Mouse (Mus musculus) midbrain, embryonic 15.5 days (tissue): ENCODE results near the gene Pi16. TPM values are rescaled to one million over a fixed set of nuclear protein-coding genes. Genes with fewer than 3 reads are reported as not detected.

Source experiments
- ATAC-seq: fragments of 200-750 bp; cut with Nextera tagmentation; replicated peaks from 2 replicates; pipeline ENCODE4 v1.8.0; 2017; ENCODE audit warnings: moderate TSS enrichment
- H3K27ac ChIP-seq: fragments of 300-500 bp; sonication (generic); 2 replicates; pipeline ENCODE4 v1.5.1; 2015; ENCODE audit warnings: mild to moderate bottlenecking, inconsistent platforms
- H3K27me3 ChIP-seq: fragments of 300-500 bp; sonication (generic); replicated peaks from 2 replicates; pipeline ENCODE4 v1.6.1; 2015; ENCODE audit warnings: inconsistent platforms
- H3K36me3 ChIP-seq: fragments of 300-500 bp; sonication (generic); replicated peaks from 2 replicates; pipeline ENCODE4 v1.6.1; 2015; ENCODE audit warnings: inconsistent platforms
- H3K4me1 ChIP-seq: fragments of 300-500 bp; sonication (generic); 2 replicates; pipeline ENCODE4 v1.6.1; 2015; ENCODE audit warnings: inconsistent platforms
- H3K4me2 ChIP-seq: fragments of 300-500 bp; sonication (generic); 2 replicates; pipeline ENCODE4 v1.6.1; 2015; ENCODE audit warnings: inconsistent platforms, mild to moderate bottlenecking, moderate library complexity
- H3K4me3 ChIP-seq: fragments of 300-500 bp; sonication (generic); 2 replicates; pipeline ENCODE4 v1.5.1; 2015; ENCODE audit warnings: mild to moderate bottlenecking, inconsistent platforms
- H3K9ac ChIP-seq: fragments of 300-500 bp; sonication (generic); 2 replicates; pipeline ENCODE4 v1.6.1; 2015; ENCODE audit warnings: mild to moderate bottlenecking, inconsistent platforms
- H3K9me3 ChIP-seq: fragments of 300-500 bp; sonication (generic); 2 replicates; pipeline ENCODE4 v1.6.1; 2016; ENCODE audit warnings: inconsistent platforms
- WGBS: fragments of 180-500 bp; shearing (Covaris S2); methylation state at CpG from one replicate; pipeline ENCODE4 v1.1.7; 2015; ENCODE audit warnings: mixed read lengths; 5-methylcytosine and 5-hydroxymethylcytosine counted together
- polyA plus RNA-seq: library from polyadenylated mRNA; unstranded; fragments of >200 nt; fragmentation: Nextera tagmentation; extraction: Ambion mirVana; gene quantifications from 2 replicates; pipeline ENCODE4 v1.2.1, GENCODE M21; 2015

Pi16 gene
- polyA plus RNA-seq, 1 experiment from 2014 or later, result 3.6 TPM

- Histone ChIP-seq H3K4me2 (no peak overlapping the region), H3K9ac (no peak overlapping the region), H3K4me1 (no peaks in the 10 kb centered on the region), H3K27me3 (no peaks in the 10 kb centered on the region), H3K27ac (no peak overlapping the region), H3K36me3 (peaks cover 9% of the 10 kb centered on the region; the same call in 1 of the 2 replicates), H3K9me3 (no peaks in the 10 kb centered on the region), H3K4me3 (no peak overlapping the region)
- no peak for ATAC-seq
- 56% methylated on average over 7 of the region's 7 CpGs for WGBS
Measured at GRCm38 (mm10) chr17:29305871-29306270, 11.6 kb upstream of the Pi16 start.

DNA sequence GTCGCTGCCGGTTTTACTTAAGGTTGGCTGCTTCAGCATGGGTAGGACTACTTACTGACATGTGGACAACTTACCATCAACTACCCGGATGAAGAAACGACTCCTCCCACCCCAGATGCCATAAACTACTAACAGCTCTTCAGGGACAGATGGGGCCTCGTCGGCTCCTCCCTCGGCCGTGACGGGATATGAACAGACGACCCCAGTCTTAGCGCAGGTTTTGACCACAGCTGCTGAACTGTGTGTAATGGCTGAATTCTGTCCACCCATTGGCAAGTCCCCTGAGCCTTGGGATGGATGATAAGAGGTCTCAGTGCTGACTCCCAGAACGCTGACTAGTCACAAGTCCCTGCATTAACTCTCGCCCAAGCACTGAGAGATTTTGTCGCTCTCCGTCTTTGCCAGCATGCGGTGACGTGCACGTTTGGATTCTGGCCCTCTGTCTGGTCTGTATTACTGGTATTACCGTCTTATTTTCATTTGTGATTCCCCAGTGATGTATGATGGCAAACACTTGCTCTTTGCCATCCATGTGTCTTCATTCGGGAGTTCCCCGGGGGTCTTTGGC, 7.3 kb upstream of the Pi16 start:
- no peak overlapping the region for H3K9ac ChIP-seq
- no peak for ATAC-seq
- H3K27me3 ChIP-seq, result no peaks in the 10 kb centered on the region
- H3K4me2 ChIP-seq, result no peak overlapping the region
- no peaks in the 10 kb centered on the region for H3K9me3 ChIP-seq
- H3K27ac ChIP-seq, result no peak overlapping the region
- 87% methylated on average over 21 of the region's 21 CpGs for WGBS
- H3K4me1 ChIP-seq, result no peaks in the 10 kb centered on the region
- H3K36me3 ChIP-seq, result no peaks in the 10 kb centered on the region
- H3K4me3 ChIP-seq, result no peak overlapping the region

- WGBS, result 89% methylated on average over 8 of the region's 8 CpGs
- Histone ChIP-seq H3K9ac (no peak overlapping the region), H3K4me3 (no peak overlapping the region), H3K9me3 (no peaks in the 10 kb centered on the region), H3K4me2 (no peak overlapping the region), H3K4me1 (no peaks in the 10 kb centered on the region), H3K27me3 (no peaks in the 10 kb centered on the region), H3K27ac (no peak overlapping the region), H3K36me3 (no peaks in the 10 kb centered on the region)
- ATAC-seq, result no peak
Measured at GRCm38 (mm10) chr17:29311602-29312001, 5.9 kb upstream of the Pi16 start.

GRCm38 (mm10) chr17:29312082-29312481, 5.4 kb upstream of the Pi16 start:
- Histone ChIP-seq H3K27ac (no peak overlapping the region), H3K4me3 (no peak overlapping the region), H3K4me1 (no peaks in the 10 kb centered on the region), H3K4me2 (no peak overlapping the region), H3K27me3 (no peaks in the 10 kb centered on the region), H3K9ac (no peak overlapping the region), H3K9me3 (no peaks in the 10 kb centered on the region), H3K36me3 (no peaks in the 10 kb centered on the region)
- 82% methylated on average over 2 of the region's 2 CpGs for WGBS
- no peak for ATAC-seq

GRCm38 (mm10) chr17:29313300-29313699, 4.2 kb upstream of the Pi16 start:
- no peak overlapping the region for H3K4me2 ChIP-seq
- no peaks in the 10 kb centered on the region for H3K9me3 ChIP-seq
- H3K4me3 ChIP-seq, result no peak overlapping the region
- no peak for ATAC-seq
- no peak overlapping the region for H3K27ac ChIP-seq
- H3K4me1 ChIP-seq, result no peaks in the 10 kb centered on the region
- H3K36me3 ChIP-seq, result no peaks in the 10 kb centered on the region
- no peak overlapping the region for H3K9ac ChIP-seq
- H3K27me3 ChIP-seq, result no peaks in the 10 kb centered on the region

- no peak for ATAC-seq
- Histone ChIP-seq H3K9ac (no peak overlapping the region), H3K4me3 (no peak overlapping the region), H3K36me3 (no peaks in the 10 kb centered on the region), H3K27me3 (peaks cover 6% of the 10 kb centered on the region; the same call in 1 of the 2 replicates), H3K4me1 (no peaks in the 10 kb centered on the region; the same call in 1 of the 2 replicates), H3K27ac (no peak overlapping the region), H3K4me2 (no peak overlapping the region), H3K9me3 (no peaks in the 10 kb centered on the region)
- 47% methylated on average over 9 of the region's 9 CpGs for WGBS
Measured at GRCm38 (mm10) chr17:29315672-29316465, 1.6 kb upstream of the Pi16 start.

- WGBS, result 48% methylated on average over 3 of the region's 3 CpGs
Measured at GRCm38 (mm10) chr17:29316891-29317290, 589 bp upstream of the Pi16 start.

DNA sequence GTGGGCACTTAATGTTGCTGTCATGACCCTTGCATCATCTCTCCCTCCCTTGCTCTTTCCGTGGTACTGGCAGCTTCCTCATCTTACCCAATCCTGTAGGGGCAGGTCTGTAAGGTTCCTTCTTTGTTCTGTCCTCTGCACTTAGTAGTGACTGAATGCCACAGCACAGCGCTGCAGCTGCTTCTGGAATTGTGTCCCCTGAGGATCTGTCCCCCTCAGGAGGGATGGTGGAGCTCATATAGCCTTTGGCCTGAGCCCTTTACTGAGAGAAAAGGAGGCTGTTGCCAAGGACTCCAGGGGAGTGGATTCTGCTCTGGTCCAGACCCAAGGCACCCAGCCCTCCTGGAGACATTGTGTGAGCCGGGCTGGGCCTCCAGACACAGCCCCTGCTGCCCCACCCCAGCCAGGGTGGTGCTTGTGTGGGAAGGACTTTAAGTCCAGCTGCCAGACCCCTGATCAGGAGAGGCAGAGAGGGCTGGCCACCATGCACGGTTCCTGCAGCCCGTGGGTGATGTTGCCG, 1.3 kb downstream of the Pi16 start:
- H3K27ac ChIP-seq, result no peak overlapping the region
- no peak overlapping the region for H3K4me2 ChIP-seq
- no peak overlapping the region for H3K4me3 ChIP-seq
- no peaks in the 10 kb centered on the region for H3K9me3 ChIP-seq
- 49% methylated on average over 6 of the region's 6 CpGs for WGBS
- H3K36me3 ChIP-seq, result no peaks in the 10 kb centered on the region
- H3K27me3 ChIP-seq, result peaks cover 21% of the 10 kb centered on the region
- ATAC-seq, result no peak
- no peak overlapping the region for H3K9ac ChIP-seq
- peaks cover 6% of the 10 kb centered on the region; the same call in 1 of the 2 replicates for H3K4me1 ChIP-seq

More at GRCm38 (mm10) chr17:29316891-29317290, 589 bp upstream of the Pi16 start:
- H3K36me3 ChIP-seq, result no peaks in the 10 kb centered on the region
- no peak overlapping the region for H3K4me2 ChIP-seq
- H3K27me3 ChIP-seq, result peaks cover 12% of the 10 kb centered on the region
- no peak for ATAC-seq
- H3K27ac ChIP-seq, result no peak overlapping the region
- no peaks in the 10 kb centered on the region for H3K9me3 ChIP-seq
- peaks cover 2% of the 10 kb centered on the region; the same call in 1 of the 2 replicates for H3K4me1 ChIP-seq
- H3K9ac ChIP-seq, result no peak overlapping the region
- H3K4me3 ChIP-seq, result no peak overlapping the region

GRCm38 (mm10) chr17:29319476-29319875, 2.0 kb downstream of the Pi16 start:
- no peak overlapping the region for H3K4me2 ChIP-seq
- peaks cover 21% of the 10 kb centered on the region for H3K27me3 ChIP-seq
- H3K36me3 ChIP-seq, result no peaks in the 10 kb centered on the region
- H3K27ac ChIP-seq, result no peak overlapping the region
- H3K4me3 ChIP-seq, result no peak overlapping the region
- no peak for ATAC-seq
- H3K4me1 ChIP-seq, result peaks cover 6% of the 10 kb centered on the region; the same call in 1 of the 2 replicates
- WGBS, result 90% methylated on average over 7 of the region's 7 CpGs
- no peak overlapping the region for H3K9ac ChIP-seq
- H3K9me3 ChIP-seq, result no peaks in the 10 kb centered on the region

GRCm38 (mm10) chr17:29319881-29320639, 2.6 kb downstream of the Pi16 start:
- ATAC-seq, result no peak
- no peaks in the 10 kb centered on the region for H3K36me3 ChIP-seq
- no peak overlapping the region for H3K27ac ChIP-seq
- WGBS, result 67% methylated on average over 8 of the region's 8 CpGs
- no peak overlapping the region for H3K9ac ChIP-seq
- no peaks in the 10 kb centered on the region for H3K9me3 ChIP-seq
- peaks cover 21% of the 10 kb centered on the region for H3K27me3 ChIP-seq
- H3K4me1 ChIP-seq, result peaks cover 6% of the 10 kb centered on the region; the same call in 1 of the 2 replicates
- H3K4me2 ChIP-seq, result no peak overlapping the region
- no peak overlapping the region for H3K4me3 ChIP-seq

DNA sequence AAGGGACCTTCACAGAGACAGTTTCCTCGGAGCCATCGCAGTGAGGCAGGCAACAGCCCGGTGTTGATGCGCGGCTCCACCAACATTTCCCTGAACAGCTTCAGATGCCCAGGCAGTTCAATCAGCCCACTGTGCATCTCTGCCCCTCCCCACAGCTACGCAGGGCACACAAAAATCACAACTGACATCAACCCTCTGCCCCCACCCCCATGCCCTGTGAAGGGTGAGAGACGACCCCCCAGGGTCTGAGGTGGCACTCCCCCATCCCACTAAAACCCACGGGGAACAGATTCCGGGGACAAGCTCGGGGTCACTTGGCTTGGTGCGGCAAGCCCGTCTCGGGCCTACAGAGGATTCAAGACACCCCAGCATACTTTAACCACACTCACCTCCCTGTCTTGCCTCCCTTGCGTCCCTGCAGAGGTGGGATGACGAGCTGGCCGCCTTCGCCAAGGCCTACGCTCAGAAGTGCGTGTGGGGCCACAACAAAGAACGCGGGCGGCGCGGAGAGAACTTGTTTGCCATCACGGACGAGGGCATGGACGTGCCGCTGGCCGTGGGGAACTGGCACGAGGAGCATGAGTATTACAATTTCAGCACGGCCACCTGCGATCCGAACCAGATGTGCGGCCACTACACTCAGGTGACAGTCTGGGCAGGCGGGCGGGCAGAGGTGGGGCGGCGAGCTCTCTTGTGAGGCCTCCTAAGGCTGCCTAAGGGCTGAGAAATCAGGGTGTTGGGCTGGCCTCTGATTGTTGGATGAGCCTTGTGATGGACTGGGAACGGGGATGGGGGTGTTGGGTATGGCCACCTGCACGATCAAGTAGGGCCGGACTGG, 4.5 kb downstream of the Pi16 start:
- H3K4me1 ChIP-seq, result peaks cover 21% of the 10 kb centered on the region
- H3K9me3 ChIP-seq, result no peaks in the 10 kb centered on the region
- H3K36me3 ChIP-seq, result no peaks in the 10 kb centered on the region
- no peak overlapping the region for H3K4me3 ChIP-seq
- no peak for ATAC-seq
- WGBS, result 21% methylated on average over 41 of the region's 41 CpGs
- 0 out of 2 replicates have a peak overlapping the region, but pooled peaks have one; percentile 3 for H3K4me2 ChIP-seq
- H3K9ac ChIP-seq, result no peak overlapping the region
- H3K27me3 ChIP-seq, result peaks cover 21% of the 10 kb centered on the region
- no peak overlapping the region for H3K27ac ChIP-seq
